Mouse (Mus musculus) embryonic facial prominence, embryonic 14.5 days (tissue): ENCODE data around the gene Mrpl54. TPM values are rescaled to one million over a fixed set of nuclear protein-coding genes. Genes with fewer than 3 reads are reported as not detected.
A peak's percentile ranks its signal among the peaks of the same experiment; 100 is the strongest.

ENCODE experiments used
- ATAC-seq: fragments of 200-750 bp; cut with Nextera tagmentation; 2 replicates; pipeline ENCODE4 v1.8.0; 2017; ENCODE audit warnings: low read depth, moderate number of reproducible peaks, moderate TSS enrichment
- DNase-seq: peaks from one replicate; pipeline ENCODE4 v3.0.0-alpha.2; 2015; ENCODE audit warnings: low spot score
- H3K27ac ChIP-seq: fragments of 300-500 bp; sonication (generic); replicated peaks from 2 replicates; pipeline ENCODE4 v1.5.1; 2014; ENCODE audit warnings: low read depth, mild to moderate bottlenecking, low read length, moderate library complexity
- H3K27me3 ChIP-seq: fragments of 300-500 bp; sonication (generic); replicated peaks from 2 replicates; pipeline ENCODE4 v1.6.1; 2014; ENCODE audit warnings: low read length; ENCODE audit not compliant: control insufficient read depth, insufficient read depth
- H3K36me3 ChIP-seq: fragments of 300-500 bp; sonication (generic); 2 replicates; pipeline ENCODE4 v1.6.1; 2014; ENCODE audit warnings: low read length, mixed read lengths; ENCODE audit not compliant: control insufficient read depth, insufficient read depth
- H3K4me1 ChIP-seq: fragments of 300-500 bp; sonication (generic); 2 replicates; pipeline ENCODE4 v1.6.1; 2014; ENCODE audit warnings: antibody characterized with exemption, low read length; ENCODE audit not compliant: control insufficient read depth, insufficient read depth
- H3K4me2 ChIP-seq: fragments of 300-500 bp; sonication (generic); 2 replicates; pipeline ENCODE4 v1.6.1; 2014; ENCODE audit warnings: low read depth, mild to moderate bottlenecking, low read length, moderate library complexity, mixed read lengths
- H3K4me3 ChIP-seq: fragments of 300-500 bp; sonication (generic); 2 replicates; pipeline ENCODE4 v1.5.1; 2014; ENCODE audit warnings: low read depth, mild to moderate bottlenecking, low read length
- H3K9ac ChIP-seq: fragments of 300-500 bp; sonication (generic); 2 replicates; pipeline ENCODE4 v1.6.1; 2014; ENCODE audit warnings: low read depth, mild to moderate bottlenecking, low read length, moderate library complexity, mixed read lengths
- H3K9me3 ChIP-seq: fragments of 300-500 bp; sonication (generic); 2 replicates; pipeline ENCODE4 v1.6.1; 2016; ENCODE audit warnings: low read length; ENCODE audit not compliant: control insufficient read depth
- WGBS: fragments of 180-500 bp; shearing (Covaris S2); extraction: QIAGEN DNeasy Blood & Tissue Kit; methylation state at CpG from one replicate; pipeline ENCODE4 v1.1.7; 2014; 5-methylcytosine and 5-hydroxymethylcytosine counted together
- polyA plus RNA-seq: library from polyadenylated mRNA; unstranded; fragments of >200 nt; fragmentation: Nextera tagmentation; extraction: Ambion mirVana; gene quantifications from 2 replicates; pipeline ENCODE4 v1.2.1, GENCODE M21; 2014

Mrpl54 gene
- polyA plus RNA-seq, 1 experiment from 2014 or later = 196 TPM

GRCm38 (mm10) chr10:81304597-81305238, 38.0 kb upstream of the Mrpl54 start:
- no peak for DNase-seq
- no peak overlapping the region for H3K9ac ChIP-seq
- no peaks in the 10 kb centered on the region for H3K9me3 ChIP-seq
- ATAC-seq = no peak
- H3K4me3 ChIP-seq = no peak overlapping the region
- peaks cover 41% of the 10 kb centered on the region for H3K36me3 ChIP-seq
- H3K4me1 ChIP-seq = peaks cover 6% of the 10 kb centered on the region; the same call in 1 of the 2 replicates
- 13% methylated on average over 6 of the region's 9 CpGs for WGBS
- H3K4me2 ChIP-seq = no peak overlapping the region
- H3K27ac ChIP-seq = no peak overlapping the region
- H3K27me3 ChIP-seq = no peaks in the 10 kb centered on the region

DNA sequence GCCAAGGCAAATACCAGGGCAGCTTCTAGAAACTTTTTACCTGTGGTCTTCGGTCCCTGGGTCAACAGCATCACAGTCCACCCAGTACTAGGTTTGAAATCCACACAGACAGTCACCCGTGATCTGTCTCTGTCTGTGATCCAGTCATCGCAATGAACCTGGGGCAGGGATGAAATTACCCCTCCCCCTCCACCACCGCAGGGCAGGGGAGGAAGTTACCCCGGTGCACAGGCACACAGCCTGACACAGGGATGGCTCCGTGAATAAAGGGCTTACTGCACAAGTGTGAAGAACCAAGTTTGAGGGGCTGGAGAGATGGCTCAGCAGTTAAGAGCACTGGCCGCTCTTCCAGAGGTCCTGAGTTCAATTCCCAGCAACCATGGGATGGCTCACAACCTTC, 37.0 kb upstream of the Mrpl54 start:
- no peak overlapping the region for H3K27ac ChIP-seq
- 58% methylated on average over 7 of the region's 7 CpGs for WGBS
- ATAC-seq (no peak), DNase-seq (no peak)
- no peaks in the 10 kb centered on the region for H3K27me3 ChIP-seq
- H3K9ac ChIP-seq = no peak overlapping the region
- no peak overlapping the region for H3K4me3 ChIP-seq
- H3K4me2 ChIP-seq = no peak overlapping the region
- peaks cover 6% of the 10 kb centered on the region; the same call in 1 of the 2 replicates for H3K4me1 ChIP-seq
- H3K36me3 ChIP-seq = peaks cover 31% of the 10 kb centered on the region
- H3K9me3 ChIP-seq = no peaks in the 10 kb centered on the region

GRCm38 (mm10) chr10:81303258-81303657, 36.5 kb upstream of the Mrpl54 start:
- Histone ChIP-seq H3K4me2 (no peak overlapping the region), H3K9me3 (no peaks in the 10 kb centered on the region), H3K9ac (no peak overlapping the region), H3K4me1 (peaks cover 6% of the 10 kb centered on the region; the same call in 1 of the 2 replicates), H3K27ac (no peak overlapping the region), H3K27me3 (no peaks in the 10 kb centered on the region), H3K36me3 (peaks cover 26% of the 10 kb centered on the region), H3K4me3 (no peak overlapping the region)
- ATAC-seq (no peak), DNase-seq (no peak)
- 73% methylated on average over 10 of the region's 10 CpGs for WGBS

DNA sequence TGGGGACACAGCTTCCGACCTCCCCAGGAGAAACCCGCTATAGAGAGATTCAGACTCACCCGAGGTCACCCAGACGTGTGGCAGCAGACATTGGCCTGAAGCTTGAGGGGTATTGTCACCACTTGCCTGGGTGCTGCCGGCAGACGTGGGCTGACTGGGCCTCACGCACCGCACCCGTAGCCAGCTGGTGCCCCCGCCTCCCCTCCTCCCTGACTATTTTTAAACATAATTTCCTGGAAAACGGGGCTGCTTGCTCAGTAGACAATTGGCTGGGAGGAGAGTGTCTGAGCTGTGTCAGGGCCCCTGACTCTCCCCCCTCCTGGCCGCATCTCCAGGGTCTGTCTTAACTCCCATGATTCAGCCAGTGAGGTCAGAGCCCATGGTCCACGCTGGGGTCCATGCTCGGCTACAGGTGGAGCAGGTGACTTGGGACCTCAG, 36.1 kb upstream of the Mrpl54 start:
- DNase-seq = no peak
- ATAC-seq = no peak

GRCm38 (mm10) chr10:81302288-81302687, 35.6 kb upstream of the Mrpl54 start:
- Histone ChIP-seq H3K27me3 (no peaks in the 10 kb centered on the region), H3K27ac (peak overlapping the region; percentile 15; the same call in 1 of the 2 replicates), H3K9me3 (no peaks in the 10 kb centered on the region), H3K4me1 (peaks cover 6% of the 10 kb centered on the region; the same call in 1 of the 2 replicates), H3K4me2 (no peak overlapping the region; the same call in 1 of the 2 replicates), H3K4me3 (no peak overlapping the region), H3K36me3 (peaks cover 16% of the 10 kb centered on the region), H3K9ac (peak overlapping the region; percentile 40; the same call in 1 of the 2 replicates)
- no peak for DNase-seq
- WGBS = 81% methylated on average over 3 of the region's 4 CpGs
- ATAC-seq = no peak

More for the DNA sequence above, 36.1 kb upstream of the Mrpl54 start:
- H3K4me3 ChIP-seq = no peak overlapping the region
- H3K4me2 ChIP-seq = no peak overlapping the region; the same call in 1 of the 2 replicates
- no peaks in the 10 kb centered on the region for H3K9me3 ChIP-seq
- H3K4me1 ChIP-seq = peaks cover 6% of the 10 kb centered on the region; the same call in 1 of the 2 replicates
- peak overlapping the region; percentile 15; the same call in 1 of the 2 replicates for H3K27ac ChIP-seq
- H3K36me3 ChIP-seq = peaks cover 22% of the 10 kb centered on the region
- peak overlapping the region; percentile 40; the same call in 1 of the 2 replicates for H3K9ac ChIP-seq
- no peaks in the 10 kb centered on the region for H3K27me3 ChIP-seq
- 60% methylated on average over 14 of the region's 14 CpGs for WGBS

DNA sequence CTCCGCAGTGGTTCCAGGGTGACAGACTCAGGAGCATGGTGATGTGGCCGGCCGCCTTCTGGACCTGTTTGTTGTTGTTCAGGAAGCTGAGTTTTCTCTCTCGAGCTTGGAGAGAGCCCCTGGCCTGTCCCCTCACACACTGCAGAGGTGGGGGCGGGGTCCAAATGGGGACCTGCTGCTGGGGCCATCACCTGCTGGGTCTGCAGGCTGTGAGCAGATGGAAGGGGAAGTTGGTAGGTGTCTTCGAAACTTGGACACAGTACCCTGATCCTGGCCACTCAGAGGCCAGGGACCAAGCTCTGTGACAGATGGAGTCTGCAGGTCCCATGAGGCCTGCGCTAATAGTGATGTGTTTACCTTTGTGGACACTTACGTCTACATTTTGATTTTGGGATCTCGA, 34.6 kb upstream of the Mrpl54 start:
- no peak overlapping the region for H3K27ac ChIP-seq
- H3K9me3 ChIP-seq = no peaks in the 10 kb centered on the region
- no peaks in the 10 kb centered on the region for H3K27me3 ChIP-seq
- peaks cover 6% of the 10 kb centered on the region; the same call in 1 of the 2 replicates for H3K4me1 ChIP-seq
- no peak overlapping the region for H3K4me3 ChIP-seq
- no peak for ATAC-seq
- H3K9ac ChIP-seq = no peak overlapping the region
- H3K4me2 ChIP-seq = no peak overlapping the region
- WGBS = 82% methylated on average over 9 of the region's 9 CpGs
- peaks cover 7% of the 10 kb centered on the region for H3K36me3 ChIP-seq
- DNase-seq = no peak

GRCm38 (mm10) chr10:81300352-81300907, 33.7 kb upstream of the Mrpl54 start:
- Histone ChIP-seq H3K9ac (no peak overlapping the region), H3K4me3 (no peak overlapping the region), H3K9me3 (no peaks in the 10 kb centered on the region), H3K4me2 (no peak overlapping the region), H3K27me3 (no peaks in the 10 kb centered on the region), H3K4me1 (peaks cover 6% of the 10 kb centered on the region; the same call in 1 of the 2 replicates), H3K27ac (no peak overlapping the region), H3K36me3 (0 out of 2 replicates have a peak, but pooled peaks cover 7% of the 10 kb centered on the region)
- ATAC-seq (no peak), DNase-seq (no peak)
- WGBS = 85% methylated on average over 9 of the region's 9 CpGs

GRCm38 (mm10) chr10:81299585-81300351, 33.0 kb upstream of the Mrpl54 start:
- ATAC-seq = no peak
- Histone ChIP-seq H3K4me2 (no peak overlapping the region), H3K27me3 (no peaks in the 10 kb centered on the region), H3K27ac (no peak overlapping the region), H3K9ac (peak overlapping the region; percentile 30; the same call in 1 of the 2 replicates), H3K4me3 (no peak overlapping the region), H3K4me1 (peaks cover 6% of the 10 kb centered on the region; the same call in 1 of the 2 replicates), H3K9me3 (no peaks in the 10 kb centered on the region), H3K36me3 (0 out of 2 replicates have a peak, but pooled peaks cover 10% of the 10 kb centered on the region)
- 81% methylated on average over 11 of the region's 14 CpGs for WGBS
- no peak for DNase-seq
